Mouse (Mus musculus): ENCODE results near the gene Sftpa1.

DNA sequence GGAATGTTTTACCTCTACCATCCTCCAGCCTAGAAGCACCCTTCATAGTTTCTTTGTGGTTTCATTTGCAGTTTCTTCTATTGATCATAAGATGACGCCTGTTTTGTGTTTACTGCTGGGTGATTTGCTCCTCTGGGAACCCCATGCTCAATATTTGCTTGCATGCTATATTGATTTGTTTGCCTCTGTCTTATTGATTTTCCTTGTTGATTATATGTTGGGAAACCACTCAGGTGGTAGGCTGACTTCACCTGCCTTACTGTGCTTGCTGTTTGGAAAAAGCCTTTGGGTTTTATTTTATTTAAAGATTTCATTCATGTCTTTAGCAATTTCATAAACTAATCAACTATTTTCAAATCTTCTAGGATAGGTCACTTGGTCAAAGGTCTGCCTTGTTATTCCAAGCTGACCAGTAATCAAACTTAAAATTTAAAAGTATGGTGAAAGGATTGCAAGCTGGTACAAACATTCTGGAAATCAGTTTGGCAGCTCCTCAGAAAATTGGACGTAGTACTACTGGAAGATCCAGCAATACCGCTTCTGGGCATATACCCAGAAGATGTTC, 35.2 kb upstream of the Sftpa1 start:
- TF ChIP-seq CTCF (conservative IDR thresholded peaks at IDR 0.05; ENCODE audit: low read length), result no peak
- TF ChIP-seq POU5F1 (IDR thresholded peaks at IDR 0.05; ENCODE audit: borderline replicate concordance, low read length), result no peak

Data from E14TG2a.4 (cell line).